Mouse (Mus musculus): ENCODE data around the gene Tmem97.

DNA sequence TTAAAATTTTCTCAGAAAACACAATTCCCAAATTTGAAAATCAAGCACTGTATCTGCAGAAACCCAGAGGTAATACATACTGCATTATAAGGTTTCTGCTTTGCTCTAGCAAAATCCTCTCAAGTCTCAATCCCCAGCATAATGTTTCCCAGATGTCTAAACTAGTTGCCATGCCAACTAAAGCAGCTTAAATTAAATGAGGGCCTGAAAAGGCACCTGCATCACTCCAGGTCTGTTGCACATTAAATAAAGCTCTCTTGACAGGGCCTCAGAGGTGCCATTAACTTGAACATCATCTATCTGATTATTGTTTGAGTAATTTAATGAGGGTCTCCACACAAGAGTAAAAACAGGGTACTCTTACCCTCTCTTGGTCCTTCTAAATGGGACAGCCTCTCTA, 46.2 kb upstream of the Tmem97 start:
- TF ChIP-seq CTCF (conservative IDR thresholded peaks at IDR 0.05; ENCODE audit: insufficient read depth, insufficient read length, low read depth, low read length) (no peak), POLR2A (IDR thresholded peaks at IDR 0.05; ENCODE audit: low read depth, low read length) (no peak)
